Mouse (Mus musculus) left cerebral cortex, adult 2 months (tissue): Measurements from ENCODE around the gene E130114P18Rik. TPM values are rescaled to one million over a fixed set of nuclear protein-coding genes. Genes with fewer than 3 reads are reported as not detected.

Experiments
- DNase-seq, 2 experiments: peaks; one replicate each; pipeline ENCODE4 v3.0.0; 2021 to 2022; ENCODE audit warnings: low spot score in 2 of 2, mixed read lengths in 1 of 2; ENCODE audit errors: extremely low spot score in 1 of 2
- H3K27ac ChIP-seq: fragments of 200-600 bp; 2 replicates; pipeline ENCODE4 v1.8.1; 2022
- H3K4me3 ChIP-seq: fragments of 200-600 bp; 2 replicates; pipeline ENCODE4 v1.8.1; 2022
- CTCF ChIP-seq: fragments of 200-600 bp; IDR thresholded peaks from 2 replicates; pipeline ENCODE4 v1.8.1; 2022; ENCODE audit warnings: antibody characterized with exemption, mild to moderate bottlenecking, moderate library complexity
- intact Hi-C: fragments of 180-260 bp; cut with DNase I; formaldehyde crosslinking; loops from one replicate; pipeline ENCODE4 v1.15.1; 2025
- total RNA-seq, 2 experiments: library from RNA; stranded (reverse); gene quantifications; 2 replicates each; pipeline ENCODE4 v1.2.3; 2021

E130114P18Rik gene
- total RNA-seq, 2 experiments from 2014 or later: 3.7 to 4.9 TPM

DNA sequence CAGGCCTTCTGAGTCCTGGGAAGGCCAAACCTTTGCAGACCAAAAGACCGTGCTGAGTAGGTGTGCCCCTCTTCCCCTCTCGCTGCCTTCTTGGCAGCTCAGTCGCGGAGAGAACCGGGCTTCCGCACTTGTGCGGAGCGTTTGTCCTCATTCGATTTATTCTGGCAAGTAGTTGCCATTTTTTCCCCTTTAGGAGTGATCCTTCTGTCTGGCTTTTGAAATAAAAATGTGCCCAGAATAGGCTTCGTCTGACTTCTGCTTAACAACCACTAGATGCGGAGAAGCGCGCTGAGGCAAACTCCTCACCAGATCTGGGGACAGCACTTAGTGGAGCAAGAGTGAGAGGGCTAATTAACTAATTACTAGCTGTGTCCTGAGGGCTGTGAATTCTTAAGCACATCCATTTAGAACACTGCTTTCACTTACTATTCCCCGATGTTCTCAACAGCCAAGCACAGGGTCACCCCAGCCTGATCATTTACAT, 19.9 kb downstream of the E130114P18Rik start:
- intact Hi-C loops: loop anchor here (2.0 to 10.0 kb wide), 2 partner anchors 15 to 947 kb away; partner anchors contain the start of gene Nfia
- DNase-seq: peak in 1 of 2 experiments; percentile 33
- TF ChIP-seq CTCF: peak; percentile 30
- peak overlapping the region; percentile 90 for H3K27ac ChIP-seq
- H3K4me3 ChIP-seq: peak overlapping the region; percentile 76

- peak; percentile 61 to 62 for DNase-seq
- no peak; the same call in none of the 2 replicates for TF ChIP-seq CTCF
- Histone ChIP-seq H3K27ac (peak overlapping the region; percentile 90), H3K4me3 (peak overlapping the region; percentile 76)
- intact Hi-C loops: loop anchor here (10.0 kb wide), 1 partner anchor 947 kb away; no protein-coding TSS in a partner anchor
Measured at GRCm38 (mm10) chr4:97757207-97757977, 20.5 kb downstream of the E130114P18Rik start.

DNA sequence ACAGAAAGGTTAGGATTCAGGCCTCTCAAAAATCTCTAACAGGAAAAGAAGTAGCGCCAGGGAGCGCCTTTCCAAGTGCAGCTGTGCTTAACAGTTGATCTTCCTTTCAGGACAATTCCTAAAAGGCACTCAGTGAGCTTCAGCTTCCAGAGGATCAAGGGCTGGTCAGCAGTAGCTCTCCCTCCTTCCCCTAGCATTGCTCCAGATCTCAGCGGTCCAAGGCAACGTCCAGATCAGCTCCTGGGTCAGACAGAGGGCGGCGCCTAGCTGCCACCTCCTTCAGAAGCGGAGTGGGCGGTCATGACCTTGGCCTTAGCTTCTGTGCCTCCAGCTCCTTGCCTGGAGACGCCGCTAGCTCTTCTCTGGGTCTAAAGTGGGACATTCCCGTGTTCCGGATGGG, 23.6 kb downstream of the E130114P18Rik start:
- TF ChIP-seq CTCF: no peak; the same call in 1 of the 2 replicates
- no peak overlapping the region for H3K4me3 ChIP-seq
- intact Hi-C loops: loop anchor here (5.0 to 10.0 kb wide), 5 partner anchors 253 to 951 kb away; no protein-coding TSS in a partner anchor
- peak overlapping the region; percentile 61 for H3K27ac ChIP-seq
- no peak for DNase-seq

DNA sequence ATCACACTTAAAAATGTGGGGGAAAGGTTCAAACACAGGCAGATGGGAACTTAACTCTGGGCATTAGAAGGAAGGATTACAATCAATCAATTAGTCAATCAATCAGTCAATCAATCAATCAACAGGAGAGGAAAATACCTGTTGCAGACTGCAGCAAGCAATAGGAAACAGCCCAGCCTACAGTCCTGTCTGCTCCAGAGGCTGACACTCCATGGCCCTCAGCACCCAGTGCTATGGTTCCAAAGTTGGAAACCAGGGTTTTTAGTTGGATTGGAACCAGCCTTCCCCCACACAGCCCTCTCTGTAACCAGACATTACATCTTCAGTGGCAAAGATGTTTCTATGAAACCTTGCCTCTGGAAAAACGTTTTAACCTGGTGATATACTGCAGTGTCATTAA, 24.4 kb downstream of the E130114P18Rik start:
- TF ChIP-seq CTCF: no peak
- intact Hi-C loops: loop anchor here (5.0 to 10.0 kb wide), 5 partner anchors 254 to 951 kb away; no protein-coding TSS in a partner anchor
- DNase-seq: no peak
- H3K27ac ChIP-seq: 0 out of 2 replicates have a peak overlapping the region, but pooled peaks have one; percentile 61
- no peak overlapping the region for H3K4me3 ChIP-seq

DNA sequence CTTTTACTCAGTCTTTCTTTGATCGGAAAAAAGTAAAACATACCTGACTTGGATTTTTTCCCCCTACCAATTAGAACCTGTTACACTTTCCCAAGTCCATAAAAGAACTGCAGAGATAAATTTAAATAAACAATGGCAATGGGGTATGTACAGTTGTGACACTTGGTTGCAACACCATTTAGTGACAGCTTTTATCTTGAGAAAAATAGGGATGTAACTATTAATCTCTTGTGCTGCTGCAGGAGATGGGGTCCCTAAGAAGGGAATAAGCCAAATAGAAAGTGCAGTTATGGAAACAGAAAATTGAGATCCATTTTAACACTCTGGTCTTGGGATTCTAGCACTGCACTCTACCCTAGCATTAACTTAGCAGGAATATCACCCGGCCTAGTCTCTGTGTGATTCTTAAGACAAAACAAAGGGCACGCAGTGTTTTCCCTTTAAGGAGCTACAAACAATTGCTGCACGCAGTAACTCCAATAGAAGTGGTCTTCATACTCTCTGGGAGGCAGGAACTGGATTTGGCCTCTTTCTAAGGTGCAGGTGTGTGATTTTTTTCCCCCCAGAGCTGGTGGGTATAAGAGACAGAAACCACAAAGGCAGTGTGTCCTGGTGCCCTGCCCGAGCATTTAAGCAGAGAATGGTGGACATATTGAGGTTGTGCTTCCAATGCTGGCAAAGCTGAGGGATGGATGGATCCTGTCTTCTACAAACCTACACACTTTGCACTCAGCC, 25.4 kb downstream of the E130114P18Rik start:
- Histone ChIP-seq H3K27ac (peak overlapping the region; percentile 82), H3K4me3 (peak overlapping the region; percentile 48)
- no peak for DNase-seq
- no peak for TF ChIP-seq CTCF
- intact Hi-C loops: loop anchor here (5.0 to 10.0 kb wide), 5 partner anchors 255 to 952 kb away; no protein-coding TSS in a partner anchor

- peak; percentile 31 to 35 for DNase-seq
- H3K27ac ChIP-seq: peak overlapping the region; percentile 82
- TF ChIP-seq CTCF: no peak
- H3K4me3 ChIP-seq: peak overlapping the region; percentile 48
- intact Hi-C loops: loop anchor here (1.0 to 10.0 kb wide), 6 partner anchors 256 to 953 kb away; no protein-coding TSS in a partner anchor
Measured at GRCm38 (mm10) chr4:97751483-97752251, 26.2 kb downstream of the E130114P18Rik start.

- intact Hi-C loops: loop anchor here (1.0 to 10.0 kb wide), 6 partner anchors 256 to 954 kb away; no protein-coding TSS in a partner anchor
- Histone ChIP-seq H3K4me3 (peak overlapping the region; percentile 48), H3K27ac (peak overlapping the region; percentile 82)
- peak; percentile 86 to 87 for DNase-seq
- peak; percentile 90 for TF ChIP-seq CTCF
Measured at GRCm38 (mm10) chr4:97751030-97751482, 26.8 kb downstream of the E130114P18Rik start.

DNA sequence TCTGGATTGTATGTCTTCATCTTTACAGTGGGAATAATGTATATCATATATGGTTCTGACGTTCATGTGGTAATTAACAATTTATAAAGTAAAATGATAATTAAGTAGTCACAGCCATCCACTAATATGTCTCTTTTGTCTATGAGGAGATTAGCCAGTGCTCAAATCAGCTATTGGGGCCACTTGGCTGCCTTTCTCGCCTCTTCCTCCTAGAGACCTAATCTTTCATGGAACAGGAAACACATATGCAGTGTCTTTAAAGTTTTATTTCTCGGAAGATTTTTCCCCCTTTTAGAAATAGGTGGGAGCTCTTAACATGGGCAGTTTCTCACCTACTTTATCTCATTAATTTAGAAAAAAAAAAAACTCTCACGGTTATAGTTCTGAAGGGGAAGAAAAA, 27.5 kb downstream of the E130114P18Rik start:
- TF ChIP-seq CTCF: no peak
- Histone ChIP-seq H3K27ac (no peak overlapping the region), H3K4me3 (no peak overlapping the region)
- intact Hi-C loops: loop anchor here (5.0 to 10.0 kb wide), 5 partner anchors 257 to 954 kb away; no protein-coding TSS in a partner anchor
- no peak for DNase-seq

DNA sequence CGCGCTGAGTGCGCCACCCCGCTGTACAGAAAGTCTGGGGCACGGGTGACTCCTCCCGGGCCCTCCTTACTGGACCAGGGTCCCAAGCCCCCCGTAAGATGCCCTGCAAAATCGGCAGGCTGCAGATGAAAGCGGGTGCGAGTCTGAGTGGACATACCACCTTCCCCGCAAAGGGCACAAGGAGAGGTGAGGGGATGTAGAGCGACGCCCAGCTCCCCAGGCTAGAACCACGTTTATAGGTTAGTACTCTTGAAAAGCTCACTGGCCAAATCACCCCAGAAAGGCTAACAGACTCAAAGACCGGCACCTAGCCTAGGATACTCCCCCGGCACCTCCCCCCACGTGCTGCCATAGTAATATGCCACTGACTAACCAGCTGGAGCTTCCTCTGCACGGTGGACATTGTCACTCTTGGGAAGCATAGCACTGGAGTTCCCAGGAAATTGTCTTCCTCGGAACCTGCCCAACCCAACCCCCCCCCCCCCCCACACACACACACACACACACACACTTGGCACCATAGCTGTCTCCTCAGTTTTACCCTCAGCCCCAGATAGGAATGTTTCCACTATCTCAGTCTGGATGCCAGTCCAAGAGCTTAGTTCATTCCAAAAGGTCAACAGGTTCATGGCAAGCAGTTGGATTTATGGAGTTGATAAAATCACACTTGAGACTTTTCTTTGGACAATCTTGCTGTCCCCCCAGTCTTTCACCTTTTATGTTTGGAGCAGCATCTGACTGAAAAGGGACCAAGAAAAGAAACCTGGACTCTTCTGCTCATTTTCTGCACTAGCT, 31.6 kb downstream of the E130114P18Rik start:
- no peak for TF ChIP-seq CTCF
- no peak for DNase-seq
- no peak overlapping the region for H3K27ac ChIP-seq
- intact Hi-C loops: loop anchor here (1.0 to 10.0 kb wide), 4 partner anchors 182 to 1049 kb away; no protein-coding TSS in a partner anchor
- H3K4me3 ChIP-seq: peak overlapping the region; percentile 49
